ENCODE assay signal across 15 mouse cellular contexts in the genomic region with DNA sequence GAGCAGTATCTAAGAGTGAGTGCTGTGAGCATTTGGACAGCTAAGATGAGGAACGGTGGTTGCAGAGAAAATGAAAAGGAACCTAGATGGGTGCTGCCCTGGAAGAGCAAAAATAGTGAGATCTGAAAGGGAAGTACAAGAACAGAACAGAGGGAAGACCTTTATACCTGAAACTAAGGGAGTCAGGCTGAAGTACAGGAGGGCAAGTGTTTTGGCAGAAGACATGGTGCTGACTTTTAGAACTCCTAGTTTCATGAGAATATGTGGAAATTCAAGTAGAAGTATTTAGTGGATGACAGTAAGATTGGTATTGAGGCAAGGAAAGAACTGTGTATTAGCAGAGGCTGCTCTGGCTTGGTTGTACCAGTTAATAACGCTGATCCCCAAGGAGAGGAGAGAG.
"Had no signal": no experiment of that assay in that cellular context is flagged by ENCODE, and none has a peak within 500 bp of the region (broad histone marks: within the 10 kb centered on the region; RNA-seq: fewer than 3 reads in every experiment).

No protein-coding gene starts in this region.

- H3K4me3 ChIP-seq: megakaryocyte, embryonic 14.5 days; midbrain, embryonic 13.5 days; midbrain, embryonic 15.5 days; neural tube, embryonic 12.5 days; stomach, embryonic 15.5 days had no signal

- H3K27me3 ChIP-seq: megakaryocyte, embryonic 14.5 days; midbrain, embryonic 13.5 days; midbrain, embryonic 15.5 days; neural tube, embryonic 12.5 days; stomach, embryonic 15.5 days had no signal

- DNase-seq: lung, adult 18-20 months; lung, embryonic 14.5 days; lung, postnatal 10 days; lung, postnatal 4 days; right cerebral cortex, postnatal 14 days; thymus, adult 2 months; thymus, postnatal 25 days; thymus, postnatal 4 days had no signal

- H3K4me1 ChIP-seq: midbrain, embryonic 13.5 days; midbrain, embryonic 15.5 days; neural tube, embryonic 12.5 days; stomach, embryonic 15.5 days had no signal

- H3K9ac ChIP-seq: lung, embryonic 14.5 days; midbrain, embryonic 13.5 days; midbrain, embryonic 15.5 days; neural tube, embryonic 12.5 days; stomach, embryonic 15.5 days had no signal

- H3K4me2 ChIP-seq: lung, embryonic 14.5 days; midbrain, embryonic 11.5 days; midbrain, embryonic 13.5 days; midbrain, embryonic 15.5 days; neural tube, embryonic 12.5 days; stomach, embryonic 15.5 days had no signal

- ATAC-seq: midbrain, embryonic 13.5 days; midbrain, embryonic 15.5 days had no signal

- H3K27ac ChIP-seq: midbrain, embryonic 13.5 days; midbrain, embryonic 15.5 days; neural tube, embryonic 12.5 days; stomach, embryonic 15.5 days; stomach, postnatal 0 days had no signal

- H3K9me3 ChIP-seq: megakaryocyte, embryonic 14.5 days; midbrain, embryonic 13.5 days; midbrain, embryonic 15.5 days; neural tube, embryonic 12.5 days; stomach, embryonic 15.5 days had no signal
